Mouse (Mus musculus): ENCODE data around the gene Olfr1333. TPM values are rescaled to one million over a fixed set of nuclear protein-coding genes. Genes with fewer than 3 reads are reported as not detected.

Gene Olfr1333
- not detected in 2 replicates for polyA plus RNA-seq (2012; rRNA removed)

GRCm38 (mm10) chr4:118836179-118836578 lies at the start of gene Olfr1333:
TSS of gene Olfr1333 (minus strand) at chr4:118836279.

DNA sequence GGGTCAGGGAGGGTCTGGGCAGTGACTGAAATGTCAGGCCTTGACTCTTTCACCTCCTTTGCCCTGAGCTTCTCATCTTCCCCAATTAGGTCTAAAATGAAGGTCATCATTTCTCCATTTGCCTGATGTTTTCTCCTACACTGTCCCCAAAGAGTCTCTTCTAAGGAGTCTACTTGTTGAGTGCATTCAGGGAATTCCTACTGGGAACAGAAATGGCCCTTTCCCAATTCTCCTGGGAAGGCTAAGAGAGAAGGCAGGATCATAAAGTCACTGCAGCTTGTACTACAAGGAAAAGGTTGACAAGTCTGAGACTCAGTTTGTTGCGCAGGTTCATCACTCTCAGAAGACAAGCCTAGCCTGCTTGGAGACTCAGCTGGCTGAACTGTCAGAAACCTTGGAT lies 28.3 kb upstream of the Olfr1333 start, which contains the start of gene Olfr1331:
Gene Olfr1331, plus strand, starts transcription at position 301 of the 400 bp plus-strand sequence.

GRCm38 (mm10) chr4:118809844-118810243 lies 26.2 kb downstream of the Olfr1333 start, which contains the start of gene Olfr1335:
TSS of gene Olfr1335 (minus strand) at chr4:118809944.

GRCm38 (mm10) chr4:118782486-118782885 lies 53.6 kb downstream of the Olfr1333 start, which contains the start of gene Olfr1337:
TSS of gene Olfr1337 (minus strand) at chr4:118782586.

Other genes starting within 250 kb of the Olfr1333 start
- 0.70 and 0.80 TPM in 2 replicates for gene Cfap57, start 215.5 kb downstream of the Olfr1333 start, polyA plus RNA-seq (2012; rRNA removed)
- 115 and 163 TPM in 2 replicates for gene Ebna1bp2, start 215.5 kb downstream of the Olfr1333 start, polyA plus RNA-seq (2012; rRNA removed)
- not detected in 2 replicates for gene Olfr62, start 177.3 kb downstream of the Olfr1333 start, polyA plus RNA-seq (2012; rRNA removed)
- gene Olfr1342, start 143.5 kb downstream of the Olfr1333 start, polyA plus RNA-seq (2012; rRNA removed): 0.02 TPM in 1 of 2 replicates, not detected in the other
- gene Olfr1341, start 132.8 kb downstream of the Olfr1333 start, polyA plus RNA-seq (2012; rRNA removed): not detected in 2 replicates
- gene Olfr1340, start 116.1 kb downstream of the Olfr1333 start, polyA plus RNA-seq (2012; rRNA removed): not detected in 2 replicates
- not detected in 2 replicates for gene Olfr1339, start 104.1 kb downstream of the Olfr1333 start, polyA plus RNA-seq (2012; rRNA removed)
- not detected in 2 replicates for gene Olfr1338, start 77.5 kb downstream of the Olfr1333 start, polyA plus RNA-seq (2012; rRNA removed)
- gene Olfr1337, start 53.7 kb downstream of the Olfr1333 start, polyA plus RNA-seq (2012; rRNA removed): not detected in 2 replicates
- gene Olfr1335, start 26.3 kb downstream of the Olfr1333 start, polyA plus RNA-seq (2012; rRNA removed): not detected in 2 replicates
- not detected in 2 replicates for gene Olfr1331, start 28.4 kb upstream of the Olfr1333 start, polyA plus RNA-seq (2012; rRNA removed)
- not detected in 2 replicates for gene Olfr1330, start 52.3 kb upstream of the Olfr1333 start, polyA plus RNA-seq (2012; rRNA removed)
- not detected in 2 replicates for gene Olfr1329, start 81.2 kb upstream of the Olfr1333 start, polyA plus RNA-seq (2012; rRNA removed)
- not detected in 2 replicates for gene Olfr1328, start 102.3 kb upstream of the Olfr1333 start, polyA plus RNA-seq (2012; rRNA removed)
- gene Lao1, start 125.3 kb upstream of the Olfr1333 start, polyA plus RNA-seq (2012; rRNA removed): not detected in 2 replicates